Mouse (Mus musculus) spleen, embryonic (tissue): ENCODE results near the gene Scai.
"Not testable (repeated sequence)": the region's sequence is repeated elsewhere in the genome, so short reads cannot be mapped to it uniquely, and the experiment has no call there.

Source experiments
- CTCF ChIA-PET: fragments of 350-600 bp; sonication (Branson Sonifier 250); formaldehyde crosslinking; loops from one replicate; lab custom pipeline; 2022; lab: Charles Lee

The Scai gene

GRCm38 (mm10) chr2:39190561-39191056, at the start of gene Scai:
Gene Scai (minus strand): TSS chr2:39190734.
- CTCF ChIA-PET, result no interaction called here

GRCm38 (mm10) chr2:39226731-39227130, 36.2 kb upstream of the Scai start:
- CTCF ChIA-PET, result interaction anchor here (0.7 kb wide), 1 partner anchor 21 kb away, joined by 3 read pairs; no protein-coding TSS in a partner anchor

DNA sequence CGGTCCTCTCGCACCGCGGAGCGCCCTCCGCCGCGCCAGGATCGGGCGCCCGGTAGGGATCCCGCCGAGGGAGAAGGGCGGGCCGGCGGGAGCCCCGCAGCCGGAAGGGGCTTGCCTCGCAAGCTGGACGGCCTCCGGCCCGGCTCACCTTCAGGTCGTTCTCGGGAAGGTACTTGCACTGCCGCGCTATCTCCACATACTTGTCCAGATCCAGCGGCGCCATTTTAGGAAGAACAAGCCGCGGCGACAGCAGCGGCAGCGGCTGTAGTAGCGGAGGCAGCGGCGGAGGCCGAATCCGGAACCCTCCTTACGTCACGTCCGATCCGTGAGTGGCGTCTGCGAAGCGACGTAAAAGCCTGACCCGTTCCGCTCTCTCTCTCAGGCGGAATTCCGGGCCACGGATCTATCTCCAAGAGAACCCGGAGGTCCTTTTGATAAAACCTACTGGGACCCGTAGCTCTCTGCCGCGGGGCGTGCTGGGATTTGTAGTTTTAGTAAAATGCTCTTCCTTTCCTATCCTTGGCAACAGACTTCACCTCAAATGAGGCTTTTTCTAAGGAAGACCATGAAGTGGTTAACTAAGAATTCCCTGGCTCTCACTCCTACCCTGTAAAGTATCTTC, 35.6 kb upstream of the Scai start, which contains the start of gene Ppp6c:
Gene Ppp6c (minus strand): TSS at position 433 of the 622 bp plus-strand sequence.
- CTCF ChIA-PET, result no interaction called here

DNA sequence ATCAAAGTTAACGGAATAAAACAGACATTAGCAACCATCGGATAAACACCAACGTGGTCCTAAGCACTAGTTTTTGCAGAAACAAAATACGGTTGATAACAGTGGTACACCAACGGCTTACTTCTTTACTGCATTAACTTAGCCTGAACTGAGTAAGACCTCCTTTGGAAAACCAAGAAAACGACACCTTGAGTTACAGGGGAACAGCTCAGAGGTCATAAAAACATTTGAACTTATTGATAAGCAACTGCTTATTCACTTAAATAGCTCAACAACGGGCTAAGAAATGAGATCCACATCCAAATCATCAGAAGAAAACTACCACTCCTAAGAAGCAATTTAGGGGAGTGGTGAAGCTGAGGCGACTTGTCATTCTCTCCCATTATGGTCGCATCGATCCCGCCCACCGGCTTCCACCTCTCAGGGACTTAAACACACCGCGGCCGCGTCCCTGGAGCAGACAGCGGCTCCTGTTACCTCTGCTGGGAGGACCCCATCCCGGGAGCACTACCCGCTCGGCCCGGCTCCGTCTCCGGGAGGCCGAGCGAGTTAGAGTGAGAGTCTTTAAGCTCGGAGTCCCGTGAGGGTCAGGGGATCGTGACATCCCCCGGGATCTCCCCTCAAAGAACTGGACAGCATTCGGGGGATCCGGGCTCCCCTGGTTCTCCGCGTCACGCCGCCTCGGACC, 34.9 kb upstream of the Scai start:
- CTCF ChIA-PET, result not testable (repeated sequence)

DNA sequence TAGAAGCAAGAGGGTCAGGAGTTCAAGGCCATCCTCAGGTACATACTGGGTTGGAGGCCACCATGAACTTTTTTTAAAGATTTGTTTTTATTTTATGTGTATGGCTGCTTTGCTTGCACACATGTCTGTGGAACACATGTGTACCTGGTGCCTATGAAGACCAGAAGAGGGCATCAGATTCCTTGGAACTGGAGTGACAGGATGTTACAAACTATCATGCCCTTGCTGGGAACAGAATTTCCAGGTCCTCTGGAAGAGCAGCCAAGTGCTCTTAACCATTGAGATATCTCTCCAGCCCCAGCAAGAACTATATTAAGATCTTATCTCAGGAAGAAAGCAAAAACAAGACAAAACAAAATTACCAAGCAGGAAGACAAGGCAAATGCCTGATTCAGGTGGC, 34.1 kb upstream of the Scai start:
- CTCF ChIA-PET, result no interaction called here

DNA sequence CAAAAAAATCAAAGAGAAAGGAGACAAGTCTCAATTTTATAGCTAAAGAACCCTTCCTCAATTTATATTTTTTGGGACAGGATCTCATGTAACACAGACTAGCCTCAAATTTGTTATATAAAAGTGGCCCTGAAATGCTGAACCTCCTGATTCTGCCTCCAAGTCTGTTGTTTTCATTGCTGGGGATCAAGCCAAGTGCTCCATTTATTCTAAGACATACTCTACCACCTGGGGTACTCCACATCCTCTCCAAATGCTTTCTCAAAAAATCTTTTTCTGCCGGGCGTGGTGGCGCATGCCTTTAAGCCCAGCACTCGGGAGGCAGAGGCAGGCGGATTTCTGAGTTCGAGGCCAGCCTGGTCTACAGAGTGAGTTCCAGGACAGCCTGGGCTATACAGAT, 29.5 kb upstream of the Scai start:
- CTCF ChIA-PET, result no interaction called here

GRCm38 (mm10) chr2:39219034-39219433, 28.5 kb upstream of the Scai start:
- CTCF ChIA-PET, result no interaction called here

DNA sequence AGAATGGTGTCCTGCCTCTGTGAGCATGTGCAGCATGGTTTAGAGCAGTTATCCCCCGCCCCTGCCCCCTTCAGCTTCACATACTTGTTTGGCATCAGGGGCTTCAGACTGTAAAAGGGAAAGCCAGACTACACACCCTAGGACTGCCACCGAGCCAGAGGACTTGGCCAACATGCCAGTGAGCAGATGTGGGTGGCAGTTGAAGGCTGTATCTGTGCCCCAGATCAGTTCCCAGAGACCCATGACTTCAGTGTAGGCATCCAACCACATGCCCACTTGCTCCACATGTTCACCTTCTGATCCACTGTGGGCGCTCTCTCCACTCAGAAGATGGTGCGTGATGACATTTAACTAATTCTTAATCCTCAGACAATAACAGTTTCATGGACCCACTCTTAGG, 26.6 kb upstream of the Scai start:
- CTCF ChIA-PET, result no interaction called here

- CTCF ChIA-PET, result no interaction called here
Observed at GRCm38 (mm10) chr2:39210738-39211137, 20.2 kb upstream of the Scai start.

DNA sequence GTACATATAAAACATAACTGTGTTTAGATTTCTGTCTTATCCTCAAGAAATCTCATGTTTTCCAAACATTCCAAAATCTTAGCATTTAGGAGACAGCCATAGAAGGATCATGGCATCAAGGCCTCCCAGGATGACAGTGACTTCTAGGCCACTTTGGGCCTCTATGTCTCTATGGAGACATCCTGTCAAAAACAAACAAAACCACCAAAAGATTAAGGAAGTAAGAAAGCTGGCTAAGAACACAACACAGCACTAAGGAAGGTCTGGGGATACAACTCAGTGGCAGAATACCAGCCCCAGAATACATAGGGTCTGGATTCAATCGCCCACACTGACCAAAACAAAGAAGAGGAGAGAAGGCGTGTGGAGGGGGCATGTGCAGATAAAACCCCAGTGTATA, 12.8 kb upstream of the Scai start:
- CTCF ChIA-PET, result no interaction called here

GRCm38 (mm10) chr2:39194809-39195208, 4.3 kb upstream of the Scai start:
- CTCF ChIA-PET, result no interaction called here

DNA sequence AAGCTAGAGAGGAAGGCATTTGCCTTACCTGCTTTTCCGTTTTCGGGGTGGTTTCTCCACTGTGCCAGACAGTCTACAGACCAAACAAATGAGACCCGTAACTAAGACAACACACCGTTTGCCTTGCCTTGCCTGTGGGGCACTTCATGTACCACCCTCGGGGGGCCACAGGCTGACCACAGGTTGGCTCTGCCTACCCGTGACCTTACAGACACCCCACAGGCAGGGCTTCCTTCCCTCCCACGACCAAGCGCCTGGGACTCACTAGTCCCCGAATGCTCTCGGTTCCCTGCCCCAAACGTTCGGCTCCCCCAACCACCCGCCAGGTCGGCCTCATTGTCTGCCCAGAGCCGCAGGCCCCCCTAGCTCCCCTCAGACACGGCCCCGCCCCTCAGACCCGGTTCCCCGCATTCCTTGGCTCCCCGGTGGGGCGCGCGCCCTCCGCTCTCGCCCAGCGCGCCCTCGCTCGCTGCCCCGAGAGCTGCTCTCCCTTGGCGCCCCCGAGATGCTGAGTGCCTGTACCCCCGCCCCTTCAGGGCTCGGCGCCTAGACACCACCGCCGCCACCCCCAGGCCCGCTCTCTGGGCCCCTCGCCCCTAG, 473 bp downstream of the Scai start:
- CTCF ChIA-PET, result no interaction called here

- CTCF ChIA-PET, result interaction anchor here (0.6 kb wide), 3 partner anchors 25 to 711 kb away, joined by 3 to 9 read pairs (median 7); no protein-coding TSS in a partner anchor
Observed at GRCm38 (mm10) chr2:39185942-39186341, 4.6 kb downstream of the Scai start.

DNA sequence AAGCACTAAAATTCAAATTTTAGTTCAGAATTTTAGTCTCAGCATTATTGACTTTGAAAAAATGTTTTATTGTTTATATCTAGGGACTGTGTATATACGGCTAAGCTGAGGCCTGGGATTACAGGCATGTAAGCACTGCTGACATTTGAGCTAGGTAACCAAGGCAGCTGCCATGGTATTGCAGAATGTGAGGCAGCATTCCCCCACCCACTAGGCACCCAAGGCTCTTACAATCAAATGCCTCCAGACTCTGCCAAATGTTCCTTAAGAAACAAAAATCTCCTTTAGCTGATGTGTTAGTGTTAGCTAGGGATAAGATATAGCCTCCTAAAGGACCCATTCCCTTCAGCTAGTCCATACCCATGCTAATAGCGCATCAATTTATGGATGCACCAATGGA, 6.9 kb downstream of the Scai start:
- CTCF ChIA-PET, result interaction anchor here (0.6 kb wide), 1 partner anchor 14 kb away, joined by 3 read pairs; no protein-coding TSS in a partner anchor

DNA sequence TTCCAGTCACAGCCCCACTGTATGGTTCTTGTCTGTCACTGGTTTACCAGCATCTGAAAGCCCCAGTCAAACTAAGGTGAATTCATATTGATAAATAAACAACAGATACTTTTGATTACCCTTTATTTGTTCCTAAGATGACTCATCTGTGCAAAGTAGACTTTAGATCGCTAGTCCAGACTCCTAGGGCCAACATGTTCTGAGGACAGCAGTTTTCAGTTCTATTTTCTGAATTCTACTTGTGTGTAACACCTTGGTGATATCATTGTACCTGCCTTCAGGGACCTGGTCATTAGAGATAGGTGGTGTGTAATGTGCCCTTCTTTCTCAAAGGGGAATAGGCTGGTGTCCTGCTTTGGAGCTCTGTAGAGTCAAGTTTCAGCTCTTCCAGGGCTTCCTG, 29.5 kb downstream of the Scai start:
- CTCF ChIA-PET, result interaction anchor here (0.6 kb wide), 1 partner anchor 25 kb away, joined by 7 read pairs; no protein-coding TSS in a partner anchor

DNA sequence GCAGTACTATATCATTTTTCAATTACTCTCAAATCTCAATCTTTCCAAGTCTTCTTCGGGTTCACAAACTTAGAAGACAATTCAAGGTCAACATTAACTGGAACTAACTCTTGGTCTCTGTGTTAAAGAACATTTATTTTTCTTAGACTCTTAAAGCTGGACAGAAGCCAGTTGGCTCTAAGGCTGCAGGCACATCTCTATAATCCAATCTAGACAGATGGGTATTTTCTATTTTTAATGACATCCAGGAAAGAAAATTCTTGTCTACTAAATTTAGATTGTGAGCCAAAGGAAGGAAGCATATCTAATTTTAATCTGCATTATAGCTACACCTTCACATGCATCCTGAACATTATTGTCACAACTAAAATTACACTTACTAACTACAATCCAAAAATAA, 32.6 kb downstream of the Scai start:
- CTCF ChIA-PET, result no interaction called here

GRCm38 (mm10) chr2:39156821-39157220, 33.7 kb downstream of the Scai start:
- CTCF ChIA-PET, result interaction anchor here (0.7 to 1.0 kb wide), 2 partner anchors 96 to 215 kb away, joined by 3 read pairs; no protein-coding TSS in a partner anchor

- CTCF ChIA-PET, result no interaction called here
Observed at GRCm38 (mm10) chr2:39150943-39151342, 39.6 kb downstream of the Scai start.

DNA sequence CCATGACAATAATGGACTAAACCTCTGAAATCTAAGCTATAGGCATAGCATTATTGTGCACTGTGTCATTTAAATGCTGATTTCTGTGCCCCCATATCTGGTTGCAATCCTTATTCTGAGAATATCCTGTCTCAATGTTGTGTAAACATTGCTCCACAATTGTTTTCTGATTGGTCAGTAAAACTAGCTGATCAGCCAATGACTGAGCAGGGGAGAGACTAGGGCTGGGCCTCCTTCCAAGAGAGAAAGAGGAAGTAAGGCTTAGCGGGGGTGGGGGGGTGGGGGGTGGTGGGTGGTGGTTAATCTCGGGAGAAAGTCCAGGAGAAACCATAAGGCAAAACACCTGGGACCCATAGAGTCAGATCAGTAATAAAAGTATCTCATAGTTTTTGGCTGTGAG, 42.5 kb downstream of the Scai start:
- CTCF ChIA-PET, result no interaction called here

DNA sequence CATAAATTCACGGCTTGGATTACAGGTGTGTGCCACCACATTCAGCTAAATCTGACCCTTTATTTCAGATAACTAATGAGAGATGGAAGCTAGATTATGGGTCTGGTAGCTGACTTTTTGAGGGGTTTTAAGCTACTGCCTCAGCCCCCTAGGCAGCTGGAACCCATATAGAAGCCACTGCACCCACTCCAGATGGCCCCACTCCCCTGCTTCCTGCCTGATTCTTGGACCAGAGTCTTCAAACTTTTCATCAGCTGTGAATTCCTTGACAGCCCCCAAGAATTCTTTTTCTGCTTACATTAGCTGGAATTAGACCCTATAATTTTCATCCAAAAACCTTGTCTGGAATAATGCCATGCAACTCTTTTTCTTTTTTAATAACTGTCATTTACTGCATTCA, 44.1 kb downstream of the Scai start:
- CTCF ChIA-PET, result no interaction called here

GRCm38 (mm10) chr2:39142357-39142948, 48.1 kb downstream of the Scai start:
- CTCF ChIA-PET, result no interaction called here
